Mouse (Mus musculus) urinary bladder, postnatal 25 days (tissue): ENCODE measurements at regions not wholly inside any gene's neighbourhood (a gene's known extent, or its start where the extent isn't known, plus 50 kb on each side); places are given as distances from the start of the nearest gene placed in this dataset.

Source experiments
- DNase-seq: peaks from one replicate; pipeline ENCODE4 v3.0.0; 2022; ENCODE audit warnings: low spot score

- no peak for DNase-seq
These were observed 109.2 kb upstream of the Sash1 start for GRCm38 (mm10) chr10:8995097-8995496.

GRCm38 (mm10) chr10:8986339-8986738, 100.5 kb upstream of the Sash1 start:
- no peak for DNase-seq

- no peak for DNase-seq
These were observed 97.5 kb upstream of the Sash1 start for GRCm38 (mm10) chr10:8983347-8983746.

GRCm38 (mm10) chr10:8980568-8980967, 94.7 kb upstream of the Sash1 start:
- no peak for DNase-seq

- DNase-seq, result no peak
These were observed 92.7 kb upstream of the Sash1 start for GRCm38 (mm10) chr10:8978595-8978994.

- no peak for DNase-seq
These were observed 88.1 kb upstream of the Sash1 start for GRCm38 (mm10) chr10:8973934-8974333.

- DNase-seq, result peak; percentile 12
These were observed 87.1 kb upstream of the Sash1 start for GRCm38 (mm10) chr10:8972789-8973551.

GRCm38 (mm10) chr10:8970807-8971206, 84.9 kb upstream of the Sash1 start:
- no peak for DNase-seq

GRCm38 (mm10) chr10:8969586-8969985, 83.7 kb upstream of the Sash1 start:
- no peak for DNase-seq

GRCm38 (mm10) chr10:8969016-8969415, 83.1 kb upstream of the Sash1 start:
- DNase-seq, result no peak

- no peak for DNase-seq
These were observed 82.5 kb upstream of the Sash1 start for GRCm38 (mm10) chr10:8968276-8968923.

- DNase-seq, result no peak
These were observed 77.1 kb upstream of the Sash1 start for GRCm38 (mm10) chr10:8962921-8963320.

- no peak for DNase-seq
These were observed 75.2 kb upstream of the Sash1 start for GRCm38 (mm10) chr10:8960964-8961675.

- no peak for DNase-seq
These were observed 74.5 kb upstream of the Sash1 start for GRCm38 (mm10) chr10:8960275-8960960.

- no peak for DNase-seq
These were observed 69.8 kb upstream of the Sash1 start for GRCm38 (mm10) chr10:8955499-8956211.

GRCm38 (mm10) chr10:8954003-8954402, 68.1 kb upstream of the Sash1 start:
- DNase-seq, result no peak

- DNase-seq, result no peak
These were observed 67.1 kb upstream of the Sash1 start for GRCm38 (mm10) chr10:8952922-8953321.

- DNase-seq, result no peak
These were observed 66.1 kb upstream of the Sash1 start for GRCm38 (mm10) chr10:8951937-8952336.

GRCm38 (mm10) chr10:8951236-8951825, 65.5 kb upstream of the Sash1 start:
- DNase-seq, result no peak

GRCm38 (mm10) chr10:8948227-8948626, 62.4 kb upstream of the Sash1 start:
- no peak for DNase-seq

- DNase-seq, result no peak
These were observed 59.4 kb upstream of the Sash1 start for GRCm38 (mm10) chr10:8945195-8945751.
